Mouse (Mus musculus) CH12F3 (cell line): ENCODE data around the gene Kbtbd7.
"Not testable (repeated sequence)": the region's sequence is repeated elsewhere in the genome, so short reads cannot be mapped to it uniquely, and the experiment has no call there.

ENCODE experiments used
- in situ Hi-C: fragments of 300-500 bp; cut with MboI; formaldehyde crosslinking; loops from 2 replicates; pipeline ENCODE4 v1.14.3; 2020; ENCODE audit warnings: low sequenced_read_pairs

Gene Kbtbd7

DNA sequence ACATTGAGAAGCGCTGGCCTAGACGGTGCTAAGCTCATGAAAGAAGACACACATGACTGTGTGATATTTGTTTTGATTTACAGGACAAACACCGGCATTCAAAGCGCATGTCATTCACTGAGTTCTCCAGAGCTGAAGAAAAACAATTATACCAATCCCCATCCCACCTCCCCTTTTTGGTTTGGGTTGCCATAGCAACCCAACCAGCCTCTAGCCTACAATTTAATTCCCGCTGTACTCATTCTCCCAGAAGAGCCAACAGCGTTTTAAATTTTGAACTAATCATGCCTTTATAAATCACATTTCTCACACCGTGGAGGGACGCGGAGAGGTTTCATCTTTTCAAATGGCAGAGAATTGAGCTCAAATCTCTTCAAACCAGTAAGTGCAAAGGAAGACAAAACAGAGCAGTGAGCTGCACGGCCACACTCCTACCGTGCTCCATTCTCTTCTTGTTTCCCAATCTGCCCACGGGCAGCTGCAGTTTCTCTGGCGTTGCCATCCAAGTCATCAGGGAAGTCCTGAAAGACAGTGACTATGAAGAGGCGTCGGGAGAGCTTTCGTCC, 18.8 kb downstream of the Kbtbd7 start:
- in situ Hi-C loops: no loop called here

DNA sequence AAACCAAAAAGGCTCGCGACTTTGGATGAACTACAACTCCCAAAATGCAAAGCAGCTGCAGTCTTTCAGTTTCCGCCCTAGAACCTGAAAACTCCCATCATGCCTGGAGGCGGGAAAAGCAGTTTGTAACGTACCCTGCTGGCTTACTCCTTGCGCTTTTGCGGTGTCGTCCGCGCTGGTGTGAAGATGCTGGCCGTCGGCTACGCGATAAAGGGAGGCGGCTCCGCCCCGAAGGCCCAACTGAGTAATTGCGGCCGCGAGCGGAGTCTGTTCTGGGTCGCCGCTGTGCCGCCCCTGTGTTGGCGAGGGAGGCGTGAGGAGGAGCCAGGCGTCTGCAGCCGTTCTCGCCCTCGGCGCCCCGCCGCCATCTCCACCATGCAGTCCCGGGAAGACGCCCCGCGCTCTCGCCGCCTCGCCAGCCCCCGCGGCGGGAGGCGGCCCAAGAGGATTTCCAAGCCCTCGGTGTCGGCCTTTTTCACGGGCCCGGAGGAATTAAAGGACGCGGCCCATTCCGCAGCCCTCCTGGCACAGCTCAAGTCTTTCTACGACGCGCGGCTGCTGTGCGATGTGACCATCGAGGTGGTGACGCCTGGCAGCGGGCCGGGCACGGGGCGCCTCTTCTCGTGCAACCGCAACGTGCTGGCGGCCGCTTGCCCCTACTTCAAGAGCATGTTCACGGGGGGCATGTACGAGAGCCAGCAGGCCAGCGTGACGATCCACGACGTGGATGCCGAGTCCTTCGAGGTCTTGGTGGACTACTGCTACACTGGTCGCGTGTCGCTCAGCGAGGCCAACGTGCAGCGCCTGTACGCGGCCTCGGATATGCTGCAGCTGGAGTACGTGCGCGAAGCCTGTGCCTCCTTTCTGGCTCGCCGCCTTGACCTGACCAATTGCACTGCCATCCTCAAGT, 25.6 kb downstream of the Kbtbd7 start, which contains the start of gene Kbtbd6:
Gene Kbtbd6 (plus strand): TSS at position 155 of the 910 bp plus-strand sequence.
- in situ Hi-C loops: not testable (repeated sequence)

DNA sequence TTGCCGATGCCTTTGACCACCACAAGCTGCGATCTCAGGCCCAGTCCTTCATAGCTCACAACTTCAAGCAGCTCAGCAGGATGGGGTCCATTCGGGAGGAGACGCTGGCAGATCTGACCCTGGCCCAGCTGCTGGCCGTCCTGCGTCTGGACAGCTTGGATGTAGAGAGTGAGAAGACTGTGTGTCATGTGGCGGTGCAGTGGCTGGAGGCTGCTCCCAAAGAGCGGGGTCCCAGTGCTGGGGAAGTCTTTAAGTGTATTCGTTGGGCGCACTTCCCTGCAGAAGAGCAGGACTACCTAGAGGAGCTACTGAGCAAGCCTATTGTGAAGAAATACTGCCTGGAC, 26.3 kb downstream of the Kbtbd7 start:
- in situ Hi-C loops: not testable (repeated sequence)

DNA sequence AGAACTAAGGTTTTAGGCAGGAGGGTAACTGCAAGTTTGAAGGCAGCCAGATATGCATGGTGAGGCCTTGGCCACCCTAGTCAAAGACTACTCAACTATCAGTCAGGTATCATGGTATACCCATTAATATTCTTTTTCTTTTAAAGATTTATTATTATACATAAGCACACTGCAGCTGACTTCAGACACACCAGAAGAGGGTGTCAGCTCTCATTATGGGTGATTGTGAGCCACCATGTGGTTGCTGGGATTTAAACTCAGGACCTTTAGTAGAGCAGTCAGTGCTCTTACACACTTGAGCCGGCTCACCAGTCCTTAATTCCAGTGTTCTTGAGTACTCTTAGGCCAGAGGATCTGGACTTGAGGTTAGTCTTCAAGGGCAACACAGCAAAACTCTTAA, 34.1 kb downstream of the Kbtbd7 start:
- in situ Hi-C loops: no loop called here

DNA sequence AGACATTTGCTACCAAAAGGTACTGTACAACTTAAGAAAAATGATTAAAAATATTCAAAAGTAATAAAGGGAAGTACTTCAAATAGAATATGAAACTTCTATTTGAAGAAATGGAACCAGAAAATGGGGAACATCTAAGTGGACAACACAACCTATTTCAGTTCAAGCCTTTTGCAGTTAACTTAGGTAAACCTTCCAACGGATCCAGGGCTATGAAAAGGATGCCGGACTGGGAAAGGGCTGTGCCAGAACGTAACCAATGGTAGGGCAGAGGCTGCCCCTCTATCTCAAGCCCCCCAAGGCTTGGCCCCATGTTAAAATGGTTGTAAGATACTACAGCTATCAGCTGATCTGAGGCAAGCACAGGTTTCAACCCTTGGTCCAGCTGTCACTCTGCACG, 34.7 kb downstream of the Kbtbd7 start:
- in situ Hi-C loops: no loop called here

DNA sequence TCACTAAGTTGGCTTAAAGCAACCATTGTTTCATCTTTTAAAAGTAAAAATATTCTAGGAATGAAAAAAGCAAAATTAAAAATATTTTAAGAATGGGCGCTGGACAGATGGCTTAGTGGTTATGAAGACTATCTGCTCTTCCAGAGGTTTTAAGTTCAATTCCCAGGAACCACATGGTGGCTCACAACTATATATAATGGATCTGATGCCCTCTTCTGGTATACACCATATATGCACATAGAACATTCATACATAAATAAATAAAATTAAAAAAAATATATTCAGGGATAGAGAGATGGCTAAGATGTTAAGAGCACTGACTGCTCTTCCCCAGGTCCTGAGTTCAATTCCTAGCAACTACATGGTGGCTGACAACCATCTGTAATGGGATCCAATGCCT, 39.3 kb downstream of the Kbtbd7 start:
- in situ Hi-C loops: loop anchor here (5.0 kb wide), 1 partner anchor 68 kb away; the partner anchor contains the start of gene Mtrf1

DNA sequence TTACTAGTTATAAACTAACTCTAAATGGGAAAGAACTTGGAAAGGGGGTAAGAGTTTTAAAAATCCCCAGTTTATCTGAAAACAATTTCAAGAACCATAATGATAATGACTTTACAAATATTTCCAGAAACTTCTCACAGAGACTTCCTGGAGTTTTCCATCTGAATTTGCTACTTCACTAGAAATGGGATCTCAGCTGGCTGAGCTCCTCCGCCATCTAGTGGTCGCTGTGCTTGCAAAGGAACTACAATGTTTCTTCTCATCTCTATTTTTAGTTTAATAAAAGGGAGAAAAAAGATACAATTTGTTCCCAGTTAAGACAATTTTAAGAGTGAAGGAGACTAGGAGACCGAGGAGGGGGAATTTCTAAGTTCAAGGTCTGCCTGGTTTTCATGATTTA, 41.3 kb downstream of the Kbtbd7 start:
- in situ Hi-C loops: loop anchor here (5.0 kb wide), 1 partner anchor 70 kb away; the partner anchor contains the start of gene Mtrf1

DNA sequence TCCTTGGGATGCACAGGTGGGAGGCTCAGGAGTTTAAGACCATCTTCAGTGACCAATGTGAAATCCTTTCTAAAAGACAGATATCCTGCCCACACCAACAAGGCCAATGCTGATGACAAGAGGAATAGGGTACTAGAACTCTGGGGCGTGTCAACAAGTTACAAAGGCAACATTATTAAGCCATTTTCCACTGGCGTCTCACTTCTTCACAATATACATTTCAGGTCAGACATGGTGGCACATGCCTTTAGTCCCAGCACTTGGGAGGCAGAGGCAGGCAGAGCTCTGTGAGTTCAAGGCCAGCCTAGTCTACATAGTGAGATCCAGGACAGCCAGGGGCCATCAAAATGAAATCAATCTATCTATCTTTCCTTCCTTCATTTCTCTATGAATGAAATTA, 47.1 kb downstream of the Kbtbd7 start:
- in situ Hi-C loops: no loop called here
